Mouse (Mus musculus): ENCODE data around the gene 2410004P03Rik.

The 2410004P03Rik gene

GRCm38 (mm10) chr12:17011100-17011870 lies at the start of gene 2410004P03Rik:
2410004P03Rik (minus strand) TSS chr12:17011727.
- DNase-seq (ENCODE audit: low read depth), result peak; percentile 78

GRCm38 (mm10) chr12:17061183-17061722 lies 49.7 kb upstream of the 2410004P03Rik start:
- DNase-seq (ENCODE audit: low read depth), result no peak

GRCm38 (mm10) chr12:17058490-17058889 lies 47.0 kb upstream of the 2410004P03Rik start:
- no peak for DNase-seq (ENCODE audit: low read depth)

- DNase-seq (ENCODE audit: low read depth), result no peak
These were observed 45.6 kb upstream of the 2410004P03Rik start for GRCm38 (mm10) chr12:17057110-17057509.

DNA sequence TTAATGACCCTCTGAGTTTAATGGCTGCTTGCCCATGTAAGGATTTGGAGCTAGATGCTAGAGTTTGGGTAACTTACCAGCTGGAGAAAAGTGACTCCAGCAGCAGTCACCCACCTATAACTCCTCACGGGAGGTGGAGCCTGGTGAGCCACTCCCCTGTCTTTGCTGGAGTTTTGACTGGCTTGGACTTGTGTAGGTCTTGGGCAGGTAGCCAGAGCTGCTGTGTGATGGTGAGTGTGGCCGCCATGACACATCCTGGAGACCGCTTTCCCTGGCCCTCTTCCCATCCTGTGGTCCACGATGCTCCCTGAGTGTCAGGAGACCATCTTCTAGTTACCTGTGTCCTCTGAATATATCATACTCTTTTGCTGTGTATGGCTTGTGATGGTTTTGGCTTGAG lies 44.2 kb upstream of the 2410004P03Rik start:
- no peak for DNase-seq (ENCODE audit: low read depth)

DNA sequence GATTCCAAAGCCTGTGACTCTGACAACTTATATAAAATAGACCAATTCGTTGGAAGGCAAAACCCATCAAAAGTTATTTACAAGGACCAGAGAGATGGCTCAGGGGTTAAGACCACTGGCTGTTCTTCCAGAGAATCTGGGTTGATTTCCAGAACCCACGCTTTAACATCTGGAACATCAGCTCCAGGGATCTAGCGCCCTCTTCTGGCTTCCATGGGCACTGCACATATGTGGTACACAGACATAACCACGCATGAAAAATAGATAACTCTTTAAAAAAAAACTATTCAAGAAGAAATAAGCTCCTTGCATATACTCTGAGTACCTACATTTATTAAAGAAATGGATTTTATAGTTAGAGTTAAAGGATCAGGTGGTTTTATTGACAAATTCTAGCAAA lies 43.2 kb upstream of the 2410004P03Rik start:
- no peak for DNase-seq (ENCODE audit: low read depth)

GRCm38 (mm10) chr12:17052673-17053072 lies 41.1 kb upstream of the 2410004P03Rik start:
- DNase-seq (ENCODE audit: low read depth), result no peak

- no peak for DNase-seq (ENCODE audit: low read depth)
These were observed 39.5 kb upstream of the 2410004P03Rik start for GRCm38 (mm10) chr12:17051057-17051456.

GRCm38 (mm10) chr12:17049796-17050195 lies 38.3 kb upstream of the 2410004P03Rik start:
- no peak for DNase-seq (ENCODE audit: low read depth)

DNA sequence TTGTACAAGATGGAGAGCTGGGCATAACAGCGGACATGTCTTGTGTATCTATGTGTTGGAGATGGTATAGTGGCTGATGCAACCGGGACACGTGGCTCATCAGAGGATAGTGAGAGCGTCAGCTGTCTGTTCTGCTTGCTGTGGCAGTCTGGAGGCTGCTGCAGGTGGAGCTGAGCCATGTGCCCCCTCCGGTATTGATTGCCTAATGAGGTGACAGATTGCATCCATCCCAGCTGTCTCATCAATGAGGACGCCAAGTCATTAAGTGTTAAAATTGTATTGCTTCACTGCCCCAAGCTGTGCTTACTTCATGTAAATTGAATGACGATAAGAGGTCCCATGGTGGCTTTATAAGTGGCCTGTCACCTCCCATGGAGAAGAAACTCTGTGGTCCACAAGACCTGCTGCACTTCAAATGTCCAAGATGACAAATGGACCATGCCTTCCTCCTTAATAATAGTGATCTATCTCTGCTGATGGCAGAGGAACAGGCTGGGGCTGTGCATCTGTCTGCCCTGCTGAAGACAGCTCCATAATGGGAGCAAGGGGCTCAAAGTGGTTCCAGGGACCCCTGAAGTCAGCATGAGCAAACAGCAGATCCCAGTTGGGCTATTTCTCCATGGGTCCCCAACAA lies 37.6 kb upstream of the 2410004P03Rik start:
- no peak for DNase-seq (ENCODE audit: low read depth)

DNA sequence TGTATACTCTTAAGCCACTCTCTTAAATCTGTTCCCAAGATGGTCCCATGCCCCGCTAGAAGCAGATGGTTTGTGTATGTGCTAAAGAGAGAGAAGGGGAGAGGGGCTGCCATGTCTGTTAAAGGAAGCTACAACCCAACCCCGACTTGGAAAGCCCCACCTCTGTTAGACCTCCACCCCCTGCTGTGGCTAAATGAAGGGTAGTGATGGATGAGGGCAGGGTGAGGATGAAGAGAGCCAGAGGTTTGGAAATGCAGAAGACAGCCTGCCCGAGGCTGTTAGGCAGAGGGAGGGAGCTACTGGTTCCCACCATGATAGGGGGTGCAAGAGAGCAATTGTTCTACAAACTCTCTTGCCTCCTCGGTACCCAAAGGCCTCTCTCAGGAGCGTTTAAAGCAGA lies 31.8 kb upstream of the 2410004P03Rik start:
- DNase-seq (ENCODE audit: low read depth), result no peak

- no peak for DNase-seq (ENCODE audit: low read depth)
These were observed 29.0 kb upstream of the 2410004P03Rik start for GRCm38 (mm10) chr12:17040567-17040966.

GRCm38 (mm10) chr12:17039415-17039814 lies 27.9 kb upstream of the 2410004P03Rik start:
- no peak for DNase-seq (ENCODE audit: low read depth)

- no peak for DNase-seq (ENCODE audit: low read depth)
These were observed 26.7 kb upstream of the 2410004P03Rik start for GRCm38 (mm10) chr12:17038246-17038645.

DNA sequence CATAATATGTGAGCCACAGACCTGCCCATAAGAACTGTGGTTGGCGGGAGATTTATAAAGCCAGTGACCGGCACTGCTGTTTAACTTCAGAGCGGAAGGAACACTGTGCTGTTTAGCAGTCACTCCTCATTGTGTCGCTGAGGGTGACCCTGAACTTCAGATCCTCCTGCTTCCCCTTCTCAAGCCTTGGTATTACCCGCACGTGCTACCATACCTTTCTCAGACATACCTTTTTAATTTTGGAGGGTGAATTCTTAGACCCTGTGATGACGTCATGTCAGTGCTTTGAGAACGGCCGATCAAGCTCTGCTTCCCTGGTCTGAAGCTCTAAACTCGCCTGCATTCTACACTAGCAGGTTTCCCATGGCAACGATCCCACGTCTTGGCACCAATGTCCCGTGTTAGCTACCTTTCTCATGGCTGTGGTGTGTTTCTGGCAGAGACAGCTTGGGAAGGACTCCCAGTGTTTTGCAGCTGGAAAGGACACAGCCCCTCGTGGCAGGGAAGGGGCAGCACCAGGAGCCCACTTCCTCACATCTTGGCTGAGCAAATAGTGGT lies 25.6 kb upstream of the 2410004P03Rik start:
- no peak for DNase-seq (ENCODE audit: low read depth)

DNA sequence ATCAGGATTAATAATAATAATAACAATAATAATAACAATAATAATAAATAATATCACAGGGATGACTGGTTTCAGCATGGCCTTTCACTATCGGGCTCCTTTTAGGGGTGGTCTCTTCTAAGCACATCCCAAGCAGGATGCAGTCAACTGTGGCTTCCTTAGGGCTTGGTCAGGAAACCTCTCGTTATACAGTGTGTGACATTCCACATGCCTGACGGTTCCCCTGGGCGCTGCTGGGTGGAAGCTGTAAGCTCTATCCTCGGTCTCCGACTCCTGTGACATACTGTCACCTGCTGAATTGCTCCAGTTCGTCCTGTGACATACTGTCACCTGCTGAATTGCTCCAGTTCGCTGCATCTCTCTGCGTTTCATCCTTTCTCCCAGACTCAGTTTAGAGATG lies 25.0 kb upstream of the 2410004P03Rik start:
- no peak for DNase-seq (ENCODE audit: low read depth)

DNA sequence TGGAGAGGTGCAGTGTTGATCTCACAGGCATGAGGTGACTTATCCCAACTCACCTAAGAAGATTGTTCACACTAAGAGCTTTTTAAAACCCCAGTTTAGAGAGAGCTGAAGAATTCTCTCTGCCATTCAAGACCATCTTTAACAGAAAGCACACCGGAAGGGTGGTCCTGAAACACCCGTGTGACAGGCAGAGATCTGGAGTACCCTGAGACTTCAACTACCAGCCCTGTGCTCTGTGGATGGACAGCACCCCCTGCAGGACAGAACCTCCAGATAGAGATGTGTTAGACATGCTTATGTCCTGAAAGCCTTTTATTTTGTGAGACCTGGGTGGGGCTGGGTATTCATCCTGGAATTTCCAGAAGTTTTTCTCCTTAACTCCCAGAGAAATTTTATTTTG lies 23.6 kb upstream of the 2410004P03Rik start:
- peak; percentile 52 for DNase-seq (ENCODE audit: low read depth)

GRCm38 (mm10) chr12:17034671-17035070 lies 23.1 kb upstream of the 2410004P03Rik start:
- DNase-seq (ENCODE audit: low read depth), result no peak

DNA sequence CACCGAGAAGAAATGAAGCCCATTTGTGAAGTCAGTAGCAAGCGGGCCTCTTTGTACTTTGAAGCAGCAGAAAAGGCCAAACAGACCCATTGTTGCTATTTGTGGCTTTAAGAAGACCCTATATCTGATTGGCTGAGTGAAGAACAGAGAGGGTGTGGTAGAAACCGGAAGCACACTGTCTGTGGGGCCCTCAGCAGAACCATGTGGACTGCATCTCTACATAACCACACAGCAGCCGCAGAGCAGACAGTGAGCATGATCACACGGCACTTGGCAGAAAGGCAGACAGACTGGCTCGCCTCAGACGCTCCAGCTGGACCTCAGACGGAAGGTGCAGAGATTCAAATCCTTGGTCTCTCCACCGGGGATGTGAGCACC lies 21.9 kb upstream of the 2410004P03Rik start:
- no peak for DNase-seq (ENCODE audit: low read depth)

GRCm38 (mm10) chr12:17032694-17033463 lies 21.4 kb upstream of the 2410004P03Rik start:
- peak; percentile 70 for DNase-seq (ENCODE audit: low read depth)

DNA sequence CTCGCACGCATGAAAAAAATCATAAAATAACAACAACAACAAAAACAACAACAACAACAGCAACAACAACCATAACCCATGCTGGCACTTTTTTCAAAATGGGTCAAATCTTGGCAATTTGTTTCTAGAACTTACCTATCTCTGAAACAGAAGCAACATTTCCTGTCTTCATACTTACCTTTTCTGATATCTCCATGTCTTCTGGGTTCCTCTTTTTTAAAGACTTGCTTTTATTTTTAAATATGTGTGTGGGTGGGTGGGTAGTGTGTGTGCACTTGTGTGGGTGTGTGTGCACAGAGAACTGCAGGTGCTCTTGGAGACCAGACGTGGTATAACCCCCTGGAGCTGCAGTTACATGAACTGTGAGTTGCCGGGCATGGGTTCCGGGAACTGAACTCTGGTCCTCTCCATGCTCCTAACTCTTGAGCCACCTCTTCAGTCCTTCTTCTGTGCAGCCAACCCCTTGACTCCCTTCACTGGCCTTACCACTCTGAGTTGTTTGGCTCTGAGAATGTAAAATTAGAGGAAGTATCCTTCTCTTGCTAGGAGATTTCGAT lies 13.1 kb upstream of the 2410004P03Rik start:
- no peak for DNase-seq (ENCODE audit: low read depth)

DNA sequence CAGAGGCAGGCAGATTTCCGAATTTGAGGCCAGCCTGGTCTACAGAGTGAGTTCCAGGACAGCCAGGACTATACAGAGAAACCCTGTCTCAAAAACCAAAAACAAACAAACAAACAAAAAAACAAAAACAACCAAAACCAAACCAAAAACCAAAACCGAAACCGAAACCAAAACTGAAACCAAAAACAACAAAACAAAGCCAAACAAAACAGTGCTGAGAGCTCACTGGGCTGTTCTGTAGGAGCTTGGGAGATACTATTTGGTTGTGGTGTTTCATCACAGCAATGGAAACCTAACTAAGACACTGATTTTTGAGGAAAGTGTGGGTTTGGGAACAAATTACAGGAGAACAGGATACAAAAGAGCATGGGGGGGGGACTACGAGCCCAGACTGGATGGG lies 10.6 kb upstream of the 2410004P03Rik start:
- DNase-seq (ENCODE audit: low read depth), result no peak

Data from c-Kit-positive CD71-negative TER-119-negative erythroid progenitor cells, embryonic 14.5 days (primary cell).